Comparison of ENCODE assay signal across 24 mouse cellular contexts in genomic region chr6:52487861-52488260, GRCm38 (mm10).
DNase-seq lines count a peak whose midpoint lies in the region; ATAC-seq and TF ChIP-seq lines count a peak whose summit lies in the region.
"Had no signal": no experiment of that assay in that cellular context is flagged by ENCODE, and none has a peak within 500 bp of the region (broad histone marks: within the 10 kb centered on the region; RNA-seq: fewer than 3 reads in every experiment).

No protein-coding gene starts in this region.

- no peaks in the 10 kb centered on the region for H3K36me3 ChIP-seq in macrophage (ENCODE audit: inconsistent target)
- H3K36me3 ChIP-seq: embryonic facial prominence, embryonic 10.5 days; embryonic facial prominence, embryonic 12.5 days; forebrain, embryonic 15.5 days; G1E had no signal

- peak; percentile 33; the same call in 1 of the 2 replicates for ATAC-seq in granulocyte monocyte progenitor cell, adult 5-6 weeks (replicated peaks; ENCODE audit: poor library complexity, severe bottlenecking)
- ATAC-seq in megakaryocyte, adult 5-6 weeks (ENCODE audit: poor library complexity, severe bottlenecking), result no peak
- ATAC-seq: CD4-positive, CD25-positive, alpha-beta regulatory T cell, adult 4 months; forebrain, embryonic 13.5 days; forebrain, embryonic 15.5 days; forebrain, postnatal 0 days; Patski had no signal

- peaks cover 37% of the 10 kb centered on the region for H3K4me1 ChIP-seq in bone marrow macrophage, adult 2 months (ENCODE audit: control insufficient read depth, insufficient read depth, low read length)
- H3K4me1 ChIP-seq: embryonic facial prominence, embryonic 12.5 days; forebrain, embryonic 15.5 days had no signal

- no peaks in the 10 kb centered on the region for H3K79me2 ChIP-seq in macrophage (ENCODE audit: inconsistent target)

- DNase-seq in heart, adult 11 months, result peak; percentile 93
- DNase-seq in heart, postnatal 4 days, result no peak
- no peak for DNase-seq in T-cell, adult 2 months (ENCODE audit: low spot score)
- DNase-seq: adrenal gland, adult 2 months; adrenal gland, postnatal 10 days; adrenal gland, postnatal 25 days; B cell, adult 2 months; cerebellum, adult 11-12 months; cerebellum, adult 2 months; cerebellum, adult 9-10 months; cerebellum, postnatal 10 days; cerebellum, postnatal 25 days; forebrain, postnatal 0 days had no signal

- no peak overlapping the region for H3K4me3 ChIP-seq in bone marrow macrophage, adult 2 months (ENCODE audit: insufficient read depth, low read length)
- no peak overlapping the region for H3K4me3 ChIP-seq in macrophage (ENCODE audit: inconsistent target)
- H3K4me3 ChIP-seq: embryonic facial prominence, embryonic 10.5 days; embryonic facial prominence, embryonic 12.5 days; forebrain, embryonic 13.5 days; forebrain, embryonic 15.5 days had no signal

- WGBS in macrophage (ENCODE audit: missing documents), result 73% methylated on average over 5 of the region's 5 CpGs

- no peak for TF ChIP-seq CTCF in bone marrow macrophage, adult 2 months (IDR thresholded peaks at IDR 0.05; ENCODE audit: low read depth, low read length)

- no peak for TF ChIP-seq POLR2A in bone marrow macrophage, adult 2 months (IDR thresholded peaks at IDR 0.05; ENCODE audit: borderline replicate concordance, low read depth, low read length)

- peak overlapping the region; percentile 8; the same call in 1 of the 2 replicates for H3K27ac ChIP-seq in bone marrow macrophage, adult 2 months (ENCODE audit: insufficient read depth, low read depth, low read length)
- H3K27ac ChIP-seq in macrophage, result peak overlapping the region; percentile 76
- H3K27ac ChIP-seq: embryonic facial prominence, embryonic 10.5 days; embryonic facial prominence, embryonic 12.5 days; forebrain, embryonic 13.5 days; forebrain, embryonic 15.5 days had no signal
